Mouse (Mus musculus) MEL (cell line): ENCODE results near the gene Fto. TPM values are rescaled to one million over a fixed set of nuclear protein-coding genes. Genes with fewer than 3 reads are reported as not detected.
A peak's percentile ranks its signal among the peaks of the same experiment; 100 is the strongest.

Experiments used
- DNase-seq: peaks from one replicate; pipeline ENCODE4 v3.0.0; 2011; ENCODE audit warnings: low read depth, low spot score
- H3K27ac ChIP-seq: 2 replicates; pipeline ENCODE4 v1.5.1; 2012; ENCODE audit warnings: low read depth, mild to moderate bottlenecking, control low read depth, low read length, moderate library complexity; ENCODE audit not compliant: control insufficient read depth
- H3K27me3 ChIP-seq, 2 experiments: fragments of 150-350 bp in 1 of 2; sonication (generic) in 1 of 2; 2 replicates each; pipeline ENCODE4 v1.6.1; 2012; ENCODE audit warnings: low read length in 2 of 2, mild to moderate bottlenecking in 2 of 2, improper control_type of control experiment in 1 of 2, moderate library complexity in 1 of 2; ENCODE audit not compliant: insufficient read depth in 2 of 2, control insufficient read depth in 1 of 2
- H3K36me3 ChIP-seq, 2 experiments: 2 replicates each; pipeline ENCODE4 v1.6.1; 2012 to 2014; ENCODE audit warnings: low read length in 2 of 2, improper control_type of control experiment in 1 of 2, inconsistent platforms in 1 of 2, mild to moderate bottlenecking in 1 of 2; ENCODE audit not compliant: insufficient read depth in 2 of 2, control insufficient read depth in 1 of 2
- H3K4me1 ChIP-seq, 2 experiments: fragments of 150-350 bp in 1 of 2; sonication (generic) in 1 of 2; 2 replicates each; pipeline ENCODE4 v1.6.1; 2012; ENCODE audit warnings: low read length in 2 of 2, improper control_type of control experiment in 1 of 2, mild to moderate bottlenecking in 1 of 2; ENCODE audit not compliant: insufficient read depth in 2 of 2, control insufficient read depth in 1 of 2
- H3K4me3 ChIP-seq, 2 experiments: fragments of 150-350 bp in 1 of 2; sonication (generic) in 1 of 2; 2 replicates each; pipeline ENCODE4 v1.5.1; 2012; ENCODE audit warnings: low read depth in 2 of 2, low read length in 2 of 2, mild to moderate bottlenecking in 2 of 2, moderate library complexity in 2 of 2, control low read depth in 1 of 2, improper control_type of control experiment in 1 of 2; ENCODE audit not compliant: control insufficient read depth in 1 of 2, insufficient read depth in 1 of 2
- H3K79me2 ChIP-seq: 2 replicates; pipeline ENCODE4 v1.6.1; 2012; ENCODE audit warnings: mild to moderate bottlenecking, low read length, moderate library complexity; ENCODE audit not compliant: control insufficient read depth, poor library complexity, insufficient read depth
- H3K9ac ChIP-seq: 2 replicates; pipeline ENCODE4 v1.6.1; 2012; ENCODE audit warnings: low read depth, mild to moderate bottlenecking, control low read depth, low read length, moderate library complexity; ENCODE audit not compliant: control insufficient read depth, poor library complexity, severe bottlenecking
- H3K9me3 ChIP-seq: fragments of 150-350 bp; sonication (generic); replicated peaks from 2 replicates; pipeline ENCODE4 v1.6.1; 2012; ENCODE audit warnings: mild to moderate bottlenecking, low read length, improper control_type of control experiment, moderate library complexity; ENCODE audit not compliant: insufficient read depth
- CHD2 ChIP-seq: IDR thresholded peaks from 2 replicates; pipeline ENCODE4 v1.6.1; 2011; ENCODE audit warnings: low read length, improper control_type of control experiment
- CTCF ChIP-seq, 3 experiments: IDR thresholded peaks in 2 of 3; conservative IDR thresholded peaks in 1 of 3; 2 replicates each; pipeline ENCODE4 v1.5.1; 2011 to 2012; ENCODE audit warnings: low read length in 3 of 3, low read depth in 2 of 3, mild to moderate bottlenecking in 2 of 3, improper control_type of control experiment in 1 of 3, inconsistent platforms in 1 of 3, mixed read lengths in 1 of 3, moderate library complexity in 1 of 3; ENCODE audit not compliant: control insufficient read depth in 1 of 3, insufficient read depth in 1 of 3, poor library complexity in 1 of 3, severe bottlenecking in 1 of 3
- ELF1 ChIP-seq: IDR thresholded peaks from 2 replicates; pipeline ENCODE4 v1.6.1; 2014; ENCODE audit warnings: low read depth, mild to moderate bottlenecking, inconsistent platforms, low read length, improper control_type of control experiment, moderate library complexity
- EP300 ChIP-seq, 2 experiments: IDR thresholded peaks; 2 replicates each; pipeline ENCODE4 v1.6.1; 2011; ENCODE audit warnings: improper control_type of control experiment in 2 of 2, low read length in 2 of 2, low read depth in 1 of 2, mild to moderate bottlenecking in 1 of 2
- ETS1 ChIP-seq: IDR thresholded peaks from 2 replicates; pipeline ENCODE4 v1.6.1; 2012; ENCODE audit warnings: low read depth, mild to moderate bottlenecking, inconsistent platforms, low read length, improper control_type of control experiment, moderate library complexity
- GABPA ChIP-seq: IDR thresholded peaks from 2 replicates; pipeline ENCODE4 v1.6.1; 2012; ENCODE audit warnings: low read depth, mild to moderate bottlenecking, inconsistent platforms, low read length, improper control_type of control experiment, moderate library complexity
- JUND ChIP-seq: IDR thresholded peaks from 2 replicates; pipeline ENCODE4 v1.6.1; 2011; ENCODE audit warnings: low read depth, mild to moderate bottlenecking, improper control_type of control experiment, low read length
- MAFK ChIP-seq: IDR thresholded peaks from 2 replicates; pipeline ENCODE4 v1.6.1; 2011; ENCODE audit warnings: low read depth, mild to moderate bottlenecking, low read length, improper control_type of control experiment, borderline replicate concordance
- MAX ChIP-seq: IDR thresholded peaks from 2 replicates; pipeline ENCODE4 v1.6.1; 2011; ENCODE audit warnings: low read length, improper control_type of control experiment
- MEF2A ChIP-seq: IDR thresholded peaks from 2 replicates; pipeline ENCODE4 v1.6.1; 2014; ENCODE audit warnings: low read depth, mild to moderate bottlenecking, inconsistent platforms, low read length, improper control_type of control experiment; ENCODE audit not compliant: poor library complexity, insufficient replicate concordance, severe bottlenecking; ENCODE audit errors: extremely low read depth
- MXI1 ChIP-seq: IDR thresholded peaks from 2 replicates; pipeline ENCODE4 v1.6.1; 2011; ENCODE audit warnings: mild to moderate bottlenecking, low read depth, low read length, improper control_type of control experiment
- MYB ChIP-seq: IDR thresholded peaks from 2 replicates; pipeline ENCODE4 v1.6.1; 2011; ENCODE audit warnings: mild to moderate bottlenecking, low read depth, low read length, improper control_type of control experiment
- MYC ChIP-seq: IDR thresholded peaks from 2 replicates; pipeline ENCODE4 v1.6.1; 2011; ENCODE audit warnings: low read depth, mild to moderate bottlenecking, low read length, improper control_type of control experiment, moderate library complexity
- RCOR1 ChIP-seq: IDR thresholded peaks from 2 replicates; pipeline ENCODE4 v1.6.1; 2012; ENCODE audit warnings: low read depth, mild to moderate bottlenecking, inconsistent platforms, low read length, improper control_type of control experiment
- SMC3 ChIP-seq: IDR thresholded peaks from 2 replicates; pipeline ENCODE4 v1.6.1; 2011; ENCODE audit warnings: low read depth, low read length, improper control_type of control experiment
- TAL1 ChIP-seq: IDR thresholded peaks from 2 replicates; pipeline ENCODE4 v1.6.1; 2012; ENCODE audit warnings: mild to moderate bottlenecking, inconsistent platforms, low read length, moderate library complexity, mixed read lengths
- TBP ChIP-seq: IDR thresholded peaks from 2 replicates; pipeline ENCODE4 v1.8.0; 2011; ENCODE audit warnings: low read depth, low read length, improper control_type of control experiment
- TCF12 ChIP-seq: IDR thresholded peaks from 2 replicates; pipeline ENCODE4 v1.6.1; 2014; ENCODE audit warnings: low read depth, mild to moderate bottlenecking, inconsistent platforms, low read length, improper control_type of control experiment, moderate library complexity
- UBTF ChIP-seq: IDR thresholded peaks from 2 replicates; pipeline ENCODE4 v1.6.1; 2012; ENCODE audit warnings: low read depth, mild to moderate bottlenecking, inconsistent platforms, low read length, improper control_type of control experiment, moderate library complexity, borderline replicate concordance; ENCODE audit not compliant: insufficient read depth
- USF1 ChIP-seq: IDR thresholded peaks from 2 replicates; pipeline ENCODE4 v1.6.1; 2014; ENCODE audit warnings: low read depth, mild to moderate bottlenecking, inconsistent platforms, low read length, improper control_type of control experiment, moderate library complexity
- ZKSCAN1 ChIP-seq: IDR thresholded peaks from 2 replicates; pipeline ENCODE4 v1.6.1; 2012; ENCODE audit warnings: low read depth, mild to moderate bottlenecking, inconsistent platforms, low read length, improper control_type of control experiment, moderate library complexity
- ZNF384 ChIP-seq: IDR thresholded peaks from 2 replicates; pipeline ENCODE4 v1.6.1; 2012; ENCODE audit warnings: low read depth, mild to moderate bottlenecking, inconsistent platforms, low read length, improper control_type of control experiment
- polyA plus RNA-seq, 2 experiments: library from polyadenylated mRNA; stranded (reverse) in 1 of 2; unstranded in 1 of 2; fragments of >175 nt in 1 of 2; fragments of >200 nt in 1 of 2; gene quantifications; 2 replicates each; pipeline versions ENCODE4 v1.2.1 to v1.2.4; 2012; ENCODE audit warnings: low replicate concordance in 2 of 2, low read depth in 1 of 2; ENCODE audit not compliant: insufficient read length in 2 of 2, insufficient read depth in 1 of 2, missing spikeins in 1 of 2
- total RNA-seq: library from RNA; depleted of rRNA; stranded (reverse); fragments of 300-350 nt; gene quantifications from 2 replicates; pipeline ENCODE4 v1.2.3, GENCODE M21; 2012

Fto gene
- total and polyA plus RNA-seq, 3 experiments = 13.5 to 41.1 TPM; not detected in 1

DNA sequence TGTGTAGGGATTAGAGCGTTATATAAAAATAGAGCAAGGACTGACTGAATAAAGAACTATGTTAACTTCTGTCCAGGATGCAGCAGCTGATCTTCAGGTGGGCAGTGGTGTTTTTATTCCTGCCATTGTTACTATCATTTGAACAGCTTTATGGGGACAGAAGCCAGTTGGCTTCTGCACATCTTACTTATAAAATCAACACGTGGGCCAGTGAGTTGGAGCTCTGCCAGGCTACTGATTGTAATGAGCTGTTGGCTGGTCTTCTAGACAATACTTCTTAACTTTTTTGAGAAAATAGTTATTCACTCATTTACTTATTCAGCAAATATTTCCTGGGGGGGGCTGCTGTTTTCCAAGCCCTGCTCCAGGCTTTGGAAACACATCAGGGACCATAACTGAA is 215.6 kb downstream of the Fto start:
- Histone ChIP-seq H3K9me3 (no peaks in the 10 kb centered on the region), H3K27me3 (no peaks in the 10 kb centered on the region), H3K27ac (no peak overlapping the region), H3K79me2 (no peaks in the 10 kb centered on the region), H3K9ac (no peak overlapping the region), H3K36me3 (peaks cover 0 to 14% of the 10 kb centered on the region in 2 experiments), H3K4me1 (peaks cover 8 to 21% of the 10 kb centered on the region in 2 experiments), H3K4me3 (no peak overlapping the region)
- DNase-seq = peak; percentile 58
- TF ChIP-seq USF1 (peak; percentile 80), EP300 (IDR thresholded peaks at IDR 0.05; ENCODE audit: low read depth in 1 of 2, low read length in 2 of 2) (no peak; a peak in 1 of 4 replicates), MXI1 (peak; percentile 61; the same call in 1 of the 2 replicates), ETS1 (peak; percentile 54), ELF1 (no peak)

DNA sequence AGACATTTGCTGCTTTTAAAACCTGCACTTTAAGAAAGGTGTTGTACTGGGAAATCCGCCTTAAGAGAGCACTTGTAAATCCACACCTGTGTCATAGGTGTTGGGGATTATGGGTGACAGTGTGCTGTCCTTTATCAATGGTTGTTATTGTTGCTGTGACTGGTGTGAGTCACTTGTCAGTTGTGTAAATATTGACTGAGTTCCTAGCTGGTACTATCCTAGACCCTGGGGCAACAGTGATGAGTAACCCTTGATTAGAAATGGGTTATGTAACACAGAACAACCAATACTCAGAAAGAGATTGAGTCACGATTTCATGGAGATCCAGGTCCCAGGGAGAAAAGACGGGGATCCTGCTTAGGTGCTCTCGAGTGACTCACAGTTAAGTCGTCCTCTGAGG is 216.4 kb downstream of the Fto start:
- DNase-seq = no peak
- TF ChIP-seq SMC3 = no peak
- no peaks in the 10 kb centered on the region for H3K79me2 ChIP-seq
- H3K27me3 ChIP-seq = no peaks in the 10 kb centered on the region
- H3K4me3 ChIP-seq = no peak overlapping the region
- no peak overlapping the region for H3K27ac ChIP-seq
- H3K9me3 ChIP-seq = no peaks in the 10 kb centered on the region
- H3K36me3 ChIP-seq = peaks cover 0 to 17% of the 10 kb centered on the region in 2 experiments
- H3K9ac ChIP-seq = no peak overlapping the region
- H3K4me1 ChIP-seq = peaks cover 14 to 23% of the 10 kb centered on the region in 2 experiments

DNA sequence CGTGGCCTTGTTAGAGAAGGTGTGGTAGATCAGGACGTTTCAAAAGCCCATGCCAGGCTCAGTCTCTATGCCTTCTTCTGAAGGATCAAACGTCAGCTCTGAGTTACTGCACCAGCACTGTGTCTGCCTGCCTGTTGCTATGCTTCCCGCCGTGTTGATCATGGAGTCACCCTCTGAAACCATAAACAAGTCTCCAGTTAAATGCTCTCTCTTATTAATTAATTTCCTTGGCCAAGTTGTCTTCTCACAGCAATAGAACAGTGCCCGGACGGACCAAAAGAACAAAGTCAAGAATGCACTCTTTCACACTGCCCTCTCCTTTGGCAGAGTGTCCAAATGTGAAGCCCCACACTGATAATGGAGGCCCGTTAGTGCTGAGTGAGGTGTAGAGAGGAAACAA is 217.3 kb downstream of the Fto start:
- Histone ChIP-seq H3K27ac (no peak overlapping the region), H3K4me3 (no peak overlapping the region), H3K9me3 (no peaks in the 10 kb centered on the region), H3K4me1 (peaks cover 18 to 24% of the 10 kb centered on the region in 2 experiments), H3K9ac (no peak overlapping the region), H3K36me3 (peaks cover 0 to 22% of the 10 kb centered on the region in 2 experiments; a peak in 3 of 4 replicates), H3K27me3 (no peaks in the 10 kb centered on the region), H3K79me2 (no peaks in the 10 kb centered on the region)
- DNase-seq = no peak
- TF ChIP-seq TCF12 (no peak), EP300 (IDR thresholded peaks at IDR 0.05; ENCODE audit: low read depth in 1 of 2, low read length in 2 of 2) (no peak), MAFK (no peak), TAL1 (no peak), ZKSCAN1 (no peak), TBP (no peak), MEF2A (no peak), MYC (no peak), GABPA (no peak), MXI1 (no peak), UBTF (no peak), MYB (no peak), CHD2 (no peak), MAX (no peak), JUND (no peak), ZNF384 (no peak), ELF1 (no peak), RCOR1 (no peak), CTCF (IDR thresholded peaks at IDR 0.05 in 2 of 3, conservative IDR thresholded peaks at IDR 0.05 in 1 of 3; ENCODE audit: control insufficient read depth in 1 of 3, insufficient read depth in 1 of 3, low read depth in 2 of 3, low read length in 3 of 3, poor library complexity in 1 of 3, severe bottlenecking in 1 of 3) (no peak)
